Mouse (Mus musculus) forebrain, embryonic 14.5 days (tissue): Measurements from ENCODE around the gene Hsp90ab1. TPM values are rescaled to one million over a fixed set of nuclear protein-coding genes. Genes with fewer than 3 reads are reported as not detected.

Experiments used
- ATAC-seq: fragments of 200-750 bp; cut with Nextera tagmentation; 2 replicates; pipeline ENCODE4 v1.8.0; 2017; ENCODE audit warnings: mild to moderate bottlenecking, moderate library complexity
- DNase-seq: peaks from one replicate; pipeline ENCODE4 v3.0.0-alpha.2; 2015; ENCODE audit warnings: low spot score
- H3K27ac ChIP-seq: fragments of 300-500 bp; sonication (generic); 2 replicates; pipeline ENCODE4 v1.5.1; 2014; ENCODE audit warnings: low read depth, mild to moderate bottlenecking, control low read depth, low read length, moderate library complexity
- H3K27me3 ChIP-seq: fragments of 300-500 bp; sonication (generic); replicated peaks from 2 replicates; pipeline ENCODE4 v1.6.1; 2014; ENCODE audit warnings: low read length, control low read depth, mixed read lengths; ENCODE audit not compliant: control insufficient read depth, insufficient read depth
- H3K36me3 ChIP-seq: fragments of 300-500 bp; sonication (generic); 2 replicates; pipeline ENCODE4 v1.6.1; 2014; ENCODE audit warnings: low read length, control low read depth; ENCODE audit not compliant: control insufficient read depth, insufficient read depth
- H3K4me1 ChIP-seq: fragments of 300-500 bp; sonication (generic); 2 replicates; pipeline ENCODE4 v1.6.1; 2014; ENCODE audit warnings: antibody characterized with exemption, low read length, control low read depth; ENCODE audit not compliant: control insufficient read depth, insufficient read depth
- H3K4me2 ChIP-seq: fragments of 300-500 bp; sonication (generic); 2 replicates; pipeline ENCODE4 v1.6.1; 2014; ENCODE audit warnings: mild to moderate bottlenecking, control low read depth, low read length
- H3K4me3 ChIP-seq: fragments of 300-500 bp; sonication (generic); 2 replicates; pipeline ENCODE4 v1.5.1; 2014; ENCODE audit warnings: low read depth, low read length, control low read depth
- H3K9ac ChIP-seq: fragments of 300-500 bp; sonication (generic); 2 replicates; pipeline ENCODE4 v1.6.1; 2014; ENCODE audit warnings: mild to moderate bottlenecking, low read length, control low read depth, moderate library complexity
- H3K9me3 ChIP-seq: fragments of 300-500 bp; sonication (generic); replicated peaks from 2 replicates; pipeline ENCODE4 v1.6.1; 2016; ENCODE audit warnings: low read length, control low read depth, mixed read lengths; ENCODE audit not compliant: control insufficient read depth
- whole genome bisulfite sequencing: fragments of 180-500 bp; shearing (Covaris S2); extraction: QIAGEN DNeasy Blood & Tissue Kit; methylation state at CpG from one replicate; pipeline ENCODE4 v1.1.7; 2014; 5-methylcytosine and 5-hydroxymethylcytosine counted together
- polyA plus RNA-seq: library from polyadenylated mRNA; unstranded; fragments of >200 nt; fragmentation: Nextera tagmentation; extraction: Ambion mirVana; gene quantifications from 2 replicates; pipeline ENCODE4 v1.2.1, GENCODE M21; 2014

Hsp90ab1 gene
- polyA plus RNA-seq, 1 experiment from 2014 or later, result 1,472 TPM

DNA sequence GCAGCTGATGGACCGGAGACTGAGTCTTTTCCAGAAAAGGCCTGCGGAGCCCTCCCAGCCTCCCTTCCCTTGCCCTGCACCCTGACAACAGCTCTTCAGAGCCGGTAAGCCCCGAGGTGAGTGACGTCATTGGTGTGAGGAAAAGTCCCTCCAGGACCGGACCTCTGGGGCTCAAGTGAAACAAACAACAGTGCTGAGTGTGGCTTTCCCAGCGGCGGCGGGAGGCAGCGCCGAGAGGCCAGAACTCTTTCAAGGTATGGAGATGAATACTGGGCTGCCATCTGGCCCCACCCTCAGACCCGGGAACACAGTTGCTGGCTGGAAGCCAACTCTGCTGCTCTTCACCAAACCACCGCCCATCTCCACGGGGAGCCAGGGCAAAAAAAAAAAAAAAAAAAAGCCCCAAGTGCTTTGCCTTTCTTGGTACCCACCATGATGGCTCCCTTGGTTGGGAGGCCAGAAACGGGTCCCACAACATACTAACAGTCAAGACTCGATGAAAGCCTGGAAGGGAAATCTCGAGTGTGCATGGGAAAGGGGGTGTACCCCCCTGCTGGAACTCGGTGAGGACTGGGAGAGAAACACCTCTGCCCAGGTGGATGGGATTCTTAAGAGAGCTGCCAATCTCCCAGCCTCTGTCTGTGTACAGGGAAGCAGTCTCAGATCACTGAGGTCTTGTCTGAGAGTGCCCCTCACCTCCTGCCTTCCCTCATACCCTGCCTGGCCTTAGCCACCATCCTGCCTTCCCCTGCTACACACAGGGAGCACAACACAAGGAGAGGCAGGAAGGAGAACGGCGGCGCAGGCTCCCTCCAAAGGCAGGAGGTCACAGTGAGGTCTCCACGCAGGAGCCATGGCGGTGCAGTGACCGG, 28.8 kb downstream of the Hsp90ab1 start:
- Histone ChIP-seq H3K4me2 (peak overlapping the region; percentile 30; the same call in 1 of the 2 replicates), H3K9ac (peak overlapping the region; percentile 17; the same call in 1 of the 2 replicates), H3K36me3 (peaks cover 42% of the 10 kb centered on the region), H3K9me3 (no peaks in the 10 kb centered on the region), H3K4me3 (no peak overlapping the region), H3K4me1 (peaks cover 31% of the 10 kb centered on the region), H3K27ac (peak overlapping the region; percentile 52; the same call in 1 of the 2 replicates), H3K27me3 (peaks cover 27% of the 10 kb centered on the region)
- ATAC-seq (no peak), DNase-seq (peak; percentile 61)
- 5% methylated on average over 24 of the region's 24 CpGs for WGBS

DNA sequence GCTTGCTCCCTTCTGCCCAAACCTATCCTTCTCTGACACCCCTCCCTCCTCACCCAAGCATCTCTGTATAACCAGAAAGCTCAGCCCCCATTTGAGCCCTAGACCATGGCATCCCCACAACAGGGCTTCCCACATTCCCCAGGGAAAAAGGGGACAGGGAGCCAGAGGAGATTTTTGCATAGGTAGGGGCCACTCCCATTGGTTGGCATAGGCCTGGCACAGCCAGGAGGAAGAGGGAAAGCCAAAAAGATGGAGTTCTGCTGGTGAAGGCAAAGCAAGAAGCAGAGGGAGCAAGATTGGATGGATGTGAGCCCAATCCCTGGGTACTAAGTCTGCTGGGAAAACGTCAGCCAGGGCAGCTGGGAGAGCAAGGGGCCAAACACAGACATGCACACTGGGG, 30.0 kb downstream of the Hsp90ab1 start:
- H3K4me3 ChIP-seq, result no peak overlapping the region
- no peak overlapping the region for H3K27ac ChIP-seq
- H3K27me3 ChIP-seq, result peaks cover 27% of the 10 kb centered on the region
- peaks cover 28% of the 10 kb centered on the region for H3K4me1 ChIP-seq
- no peak overlapping the region for H3K4me2 ChIP-seq
- H3K36me3 ChIP-seq, result peaks cover 42% of the 10 kb centered on the region
- ATAC-seq (no peak), DNase-seq (no peak)
- no peaks in the 10 kb centered on the region for H3K9me3 ChIP-seq
- WGBS, result 25% methylated on average over 1 of the region's 1 CpGs
- no peak overlapping the region; the same call in 1 of the 2 replicates for H3K9ac ChIP-seq

DNA sequence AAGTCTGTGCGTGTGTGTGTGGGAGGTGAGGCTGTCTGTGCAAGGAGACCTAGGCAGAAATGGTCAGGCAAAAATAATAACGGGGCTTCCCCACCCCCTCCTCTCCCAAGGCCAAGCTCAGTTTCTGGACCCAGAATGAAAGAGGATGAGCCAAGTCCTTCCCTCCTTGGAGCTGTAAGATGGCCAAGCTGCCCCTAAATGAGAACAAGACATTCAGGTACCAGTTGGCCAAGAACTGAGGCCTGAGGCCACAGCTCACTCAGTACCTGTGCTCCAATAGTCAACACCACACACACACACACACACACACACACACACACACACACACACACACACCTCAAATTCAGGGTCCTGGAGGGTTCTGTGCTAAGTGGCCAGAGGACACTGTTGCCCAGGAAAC, 30.4 kb downstream of the Hsp90ab1 start:
- ATAC-seq, result no peak
- Histone ChIP-seq H3K27me3 (peaks cover 27% of the 10 kb centered on the region), H3K9me3 (no peaks in the 10 kb centered on the region), H3K4me3 (no peak overlapping the region), H3K36me3 (peaks cover 42% of the 10 kb centered on the region), H3K9ac (no peak overlapping the region), H3K27ac (no peak overlapping the region), H3K4me2 (no peak overlapping the region), H3K4me1 (peaks cover 27% of the 10 kb centered on the region)
- DNase-seq, result no peak
- 80% methylated on average over 2 of the region's 2 CpGs for WGBS

DNA sequence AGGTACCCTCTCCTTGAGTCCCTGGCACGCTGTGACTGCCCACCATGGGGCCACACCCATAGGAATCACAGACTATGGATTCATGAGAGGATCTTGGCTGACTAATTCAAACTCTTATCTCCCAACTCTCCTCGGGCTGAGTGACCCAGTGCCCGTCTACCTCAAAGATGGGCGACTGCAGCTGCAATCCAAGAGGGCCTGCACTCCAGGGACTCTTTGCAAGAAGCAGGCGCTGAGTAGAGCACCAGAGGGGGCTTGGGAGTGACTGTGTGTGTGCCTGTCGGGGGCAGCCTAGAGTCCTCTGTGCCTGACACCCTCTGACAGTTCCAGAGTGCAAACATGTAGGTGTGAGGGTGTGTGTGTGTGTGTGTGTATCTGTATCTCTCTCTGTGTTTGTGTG, 30.9 kb downstream of the Hsp90ab1 start:
- Histone ChIP-seq H3K4me1 (peaks cover 26% of the 10 kb centered on the region), H3K36me3 (peaks cover 42% of the 10 kb centered on the region), H3K27ac (no peak overlapping the region), H3K9me3 (no peaks in the 10 kb centered on the region), H3K4me3 (no peak overlapping the region), H3K9ac (no peak overlapping the region), H3K27me3 (peaks cover 27% of the 10 kb centered on the region), H3K4me2 (no peak overlapping the region)
- ATAC-seq (no peak), DNase-seq (no peak)
- WGBS, result 36% methylated on average over 6 of the region's 6 CpGs

DNA sequence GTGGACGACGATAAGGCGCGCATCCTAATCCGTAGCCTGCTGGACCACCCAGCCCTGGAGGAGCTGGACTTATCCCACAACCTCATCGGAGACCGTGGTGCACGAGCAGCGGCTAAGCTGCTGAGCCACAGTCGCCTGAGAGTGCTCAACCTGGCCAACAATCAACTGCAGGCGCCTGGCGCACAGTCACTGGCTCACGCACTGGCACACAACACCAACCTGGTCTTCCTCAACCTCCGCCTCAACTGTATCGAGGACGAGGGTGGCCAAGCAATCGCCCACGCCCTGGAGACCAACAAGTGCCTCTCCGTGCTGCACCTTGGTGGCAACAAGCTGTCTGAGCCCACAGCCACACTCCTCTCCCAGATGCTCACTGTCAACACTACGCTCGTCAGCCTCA, 33.4 kb downstream of the Hsp90ab1 start:
- Histone ChIP-seq H3K27ac (no peak overlapping the region), H3K9ac (no peak overlapping the region), H3K36me3 (peaks cover 17% of the 10 kb centered on the region), H3K4me3 (no peak overlapping the region), H3K4me1 (peaks cover 11% of the 10 kb centered on the region), H3K4me2 (no peak overlapping the region), H3K27me3 (peaks cover 5% of the 10 kb centered on the region; the same call in 1 of the 2 replicates), H3K9me3 (no peaks in the 10 kb centered on the region)
- WGBS, result 78% methylated on average over 21 of the region's 21 CpGs
- ATAC-seq, result no peak
- DNase-seq, result no peak

DNA sequence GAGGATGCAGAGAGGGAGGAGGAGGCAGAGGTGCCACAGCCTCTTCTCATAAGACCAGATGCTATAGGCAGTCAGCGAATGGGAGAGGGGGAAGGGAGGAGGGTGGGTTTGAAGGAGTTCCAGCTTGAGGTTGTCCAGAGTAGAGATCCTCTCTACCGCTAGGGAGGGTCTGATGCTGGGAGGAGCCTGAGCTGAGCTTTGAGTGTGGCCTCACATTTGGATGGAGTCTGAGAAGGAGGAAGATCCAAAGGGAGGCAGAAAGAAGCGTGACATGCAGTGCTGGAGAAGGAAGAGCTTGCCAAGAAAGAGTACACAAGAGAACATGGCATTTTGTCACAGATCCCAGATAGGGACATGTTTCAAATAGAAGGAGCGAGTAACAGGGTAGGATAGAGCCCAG, 34.7 kb downstream of the Hsp90ab1 start:
- WGBS, result 58% methylated on average over 4 of the region's 4 CpGs
- Histone ChIP-seq H3K4me2 (no peak overlapping the region), H3K9ac (no peak overlapping the region), H3K27ac (no peak overlapping the region), H3K9me3 (no peaks in the 10 kb centered on the region), H3K4me1 (no peaks in the 10 kb centered on the region), H3K36me3 (peaks cover 4% of the 10 kb centered on the region), H3K27me3 (peaks cover 3% of the 10 kb centered on the region; the same call in 1 of the 2 replicates), H3K4me3 (no peak overlapping the region)
- DNase-seq, result no peak
- no peak for ATAC-seq

DNA sequence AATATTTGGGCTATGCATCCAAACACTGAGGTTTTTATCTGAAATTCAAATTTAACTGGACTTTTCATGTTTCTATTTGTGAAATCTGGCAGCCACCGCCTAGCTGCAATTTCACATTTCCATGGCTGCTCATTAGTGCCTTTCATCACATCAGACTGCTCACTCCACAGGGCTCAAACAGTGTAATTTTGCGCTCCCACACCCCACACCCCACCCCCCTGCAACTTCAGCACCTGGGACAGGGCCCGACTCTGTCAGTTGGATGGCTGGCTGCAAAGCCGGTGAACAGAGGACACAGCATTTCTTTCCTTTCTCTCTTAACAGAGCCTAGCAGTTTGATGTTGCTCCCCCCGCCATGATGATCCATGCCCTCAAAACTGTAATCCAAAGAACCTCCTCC, 36.8 kb downstream of the Hsp90ab1 start:
- WGBS, result 11% methylated on average over 5 of the region's 5 CpGs
- H3K9me3 ChIP-seq, result no peaks in the 10 kb centered on the region
- DNase-seq, result no peak
- H3K27ac ChIP-seq, result no peak overlapping the region
- H3K36me3 ChIP-seq, result no peaks in the 10 kb centered on the region
- no peak overlapping the region for H3K4me2 ChIP-seq
- H3K4me1 ChIP-seq, result no peaks in the 10 kb centered on the region
- H3K4me3 ChIP-seq, result no peak overlapping the region
- peaks cover 3% of the 10 kb centered on the region; the same call in 1 of the 2 replicates for H3K27me3 ChIP-seq
- peak overlapping the region; percentile 25; the same call in 1 of the 2 replicates for H3K9ac ChIP-seq
- 0 out of 2 replicates have a peak, but pooled peaks have one; percentile 45 for ATAC-seq

DNA sequence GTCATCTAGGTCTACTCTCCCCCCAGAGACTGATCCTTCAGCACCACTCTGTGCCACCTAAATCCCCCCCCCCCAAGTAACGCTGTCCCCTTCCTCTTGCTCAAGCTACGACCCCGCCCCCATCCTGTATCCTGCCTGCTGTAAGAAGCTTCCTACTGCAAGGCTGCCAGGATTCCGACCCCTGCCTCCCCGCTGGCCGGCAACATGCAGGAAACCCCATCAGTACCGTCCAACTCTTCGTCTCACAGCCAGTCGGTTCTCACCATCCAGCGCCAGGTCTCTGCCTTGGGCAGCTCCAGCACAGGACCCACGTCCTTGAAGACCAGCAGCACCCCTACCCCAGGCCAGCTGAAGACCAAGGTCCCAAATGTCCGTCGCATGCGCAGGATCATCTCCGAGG, 40.2 kb downstream of the Hsp90ab1 start:
- Histone ChIP-seq H3K27me3 (peaks cover 3% of the 10 kb centered on the region; the same call in 1 of the 2 replicates), H3K4me2 (no peak overlapping the region), H3K36me3 (no peaks in the 10 kb centered on the region), H3K4me1 (peaks cover 3% of the 10 kb centered on the region; the same call in 1 of the 2 replicates), H3K27ac (no peak overlapping the region), H3K4me3 (no peak overlapping the region), H3K9me3 (no peaks in the 10 kb centered on the region), H3K9ac (no peak overlapping the region)
- DNase-seq, result no peak
- 51% methylated on average over 15 of the region's 15 CpGs for WGBS
- ATAC-seq, result no peak

DNA sequence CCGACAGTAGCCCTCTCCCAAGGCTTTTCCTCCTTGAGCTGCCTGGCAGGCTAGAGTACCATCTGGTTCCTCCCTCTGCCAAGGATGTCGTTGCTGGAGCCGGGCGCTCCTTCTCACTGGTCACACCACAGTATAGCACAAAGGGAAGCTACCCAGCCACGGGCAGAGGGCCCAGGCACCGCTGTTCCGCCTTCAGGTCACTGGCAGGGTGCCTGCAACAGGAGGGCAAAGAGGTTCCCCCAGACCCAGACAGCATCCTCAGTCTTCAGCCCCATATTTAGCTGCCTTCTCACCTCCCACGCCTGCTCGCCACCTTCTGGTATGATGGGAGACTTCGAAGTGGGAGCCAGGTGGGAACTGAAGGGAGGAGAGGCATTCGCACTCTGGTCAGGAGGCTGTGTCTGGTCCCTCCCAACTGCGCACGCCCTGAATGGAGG, 42.7 kb downstream of the Hsp90ab1 start:
- DNase-seq (peak; percentile 78), ATAC-seq (peak; percentile 89)

More for the DNA sequence above, 42.7 kb downstream of the Hsp90ab1 start:
- Histone ChIP-seq H3K4me1 (peaks cover 3% of the 10 kb centered on the region; the same call in 1 of the 2 replicates), H3K9ac (no peak overlapping the region), H3K36me3 (no peaks in the 10 kb centered on the region), H3K4me2 (no peak overlapping the region; the same call in 1 of the 2 replicates), H3K27me3 (peaks cover 2% of the 10 kb centered on the region; the same call in 1 of the 2 replicates), H3K4me3 (no peak overlapping the region), H3K27ac (peak overlapping the region; percentile 40; the same call in 1 of the 2 replicates), H3K9me3 (no peaks in the 10 kb centered on the region)
- WGBS, result 44% methylated on average over 13 of the region's 13 CpGs
